Mouse (Mus musculus) neural tube, embryonic 12.5 days (tissue): Measurements from ENCODE around the gene Lrrc25. TPM values are rescaled to one million over a fixed set of nuclear protein-coding genes. Genes with fewer than 3 reads are reported as not detected.

Experiments
- ATAC-seq: fragments of 200-750 bp; cut with Nextera tagmentation; 2 replicates; pipeline ENCODE4 v1.8.0; 2017; ENCODE audit warnings: low read depth, mild to moderate bottlenecking, moderate TSS enrichment, moderate library complexity; ENCODE audit not compliant: low FRiP score
- H3K27ac ChIP-seq: fragments of 300-500 bp; sonication (generic); 2 replicates; pipeline ENCODE4 v1.5.1; 2016
- H3K27me3 ChIP-seq: fragments of 300-500 bp; sonication (generic); replicated peaks from 2 replicates; pipeline ENCODE4 v1.6.1; 2016; ENCODE audit warnings: mild to moderate bottlenecking
- H3K36me3 ChIP-seq: fragments of 300-500 bp; sonication (generic); 2 replicates; pipeline ENCODE4 v1.6.1; 2016; ENCODE audit warnings: mild to moderate bottlenecking
- H3K4me1 ChIP-seq: fragments of 300-500 bp; sonication (generic); 2 replicates; pipeline ENCODE4 v1.6.1; 2016
- H3K4me2 ChIP-seq: fragments of 300-500 bp; sonication (generic); replicated peaks from 2 replicates; pipeline ENCODE4 v1.6.1; 2016; ENCODE audit warnings: mild to moderate bottlenecking
- H3K4me3 ChIP-seq: fragments of 300-500 bp; sonication (generic); 2 replicates; pipeline ENCODE4 v1.5.1; 2016
- H3K9ac ChIP-seq: fragments of 300-500 bp; sonication (generic); 2 replicates; pipeline ENCODE4 v1.6.1; 2016; ENCODE audit warnings: mild to moderate bottlenecking
- H3K9me3 ChIP-seq: fragments of 300-500 bp; sonication (generic); 2 replicates; pipeline ENCODE4 v1.6.1; 2016; ENCODE audit warnings: mild to moderate bottlenecking
- WGBS: fragments of 180-500 bp; shearing (Covaris S2); methylation state at CpG from one replicate; pipeline ENCODE4 v1.1.7; 2016; 5-methylcytosine and 5-hydroxymethylcytosine counted together
- polyA plus RNA-seq: library from polyadenylated mRNA; unstranded; fragments of >200 nt; fragmentation: Nextera tagmentation; extraction: Ambion mirVana; gene quantifications from 2 replicates; pipeline ENCODE4 v1.2.1, GENCODE M21; 2016

Gene Lrrc25
- polyA plus RNA-seq, 1 experiment from 2014 or later: 1.3 TPM

DNA sequence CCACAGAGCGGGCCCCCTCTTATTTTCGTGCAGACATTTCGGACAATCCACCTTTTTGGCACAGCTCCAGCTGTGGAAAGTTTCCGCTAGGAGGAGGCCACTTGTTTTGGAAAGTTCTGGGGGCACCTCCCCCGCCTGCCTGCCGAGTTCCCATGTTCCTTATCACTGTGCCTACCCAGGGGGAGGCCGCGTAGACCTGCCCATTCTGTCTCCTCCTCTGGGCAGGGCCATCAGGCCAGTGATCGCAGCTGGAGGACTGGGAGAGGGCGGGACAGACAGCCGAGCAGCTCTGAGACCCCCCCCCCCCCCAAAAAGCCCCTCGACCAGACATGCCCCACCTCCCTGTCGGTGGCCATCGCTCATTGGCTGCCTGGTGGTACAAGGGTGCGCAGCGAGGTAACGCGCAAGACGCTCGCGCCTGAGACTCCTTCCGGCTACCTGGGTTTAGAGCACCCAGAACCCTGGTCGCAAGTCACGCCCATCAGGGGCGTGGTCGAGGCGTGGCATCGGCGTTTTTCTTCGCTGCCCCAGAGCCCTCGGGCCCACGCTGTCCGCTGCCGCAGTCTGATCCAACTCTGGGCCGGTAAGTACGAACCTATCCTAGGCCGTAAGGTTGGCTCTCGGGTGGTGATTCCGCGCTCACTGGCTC is 21.9 kb upstream of the Lrrc25 start, which contains the start of gene Isyna1:
TSS of gene Isyna1 (plus strand) at position 413 of the 649 bp plus-strand sequence.
- H3K27ac ChIP-seq: peak within 1 kb of the TSS; percentile 34
- H3K4me1 ChIP-seq: peaks cover 56% of the 10 kb centered on the region
- ATAC-seq: peak; percentile 69
- H3K9me3 ChIP-seq: no peaks in the 10 kb centered on the region
- peak within 1 kb of the TSS; percentile 54 for H3K4me3 ChIP-seq
- H3K9ac ChIP-seq: peak within 1 kb of the TSS; percentile 69
- H3K27me3 ChIP-seq: peaks cover 7% of the 10 kb centered on the region
- peaks cover 34% of the 10 kb centered on the region for H3K36me3 ChIP-seq
- peak within 1 kb of the TSS; percentile 99 for H3K4me2 ChIP-seq
- WGBS: 1% methylated on average over 40 of the region's 40 CpGs

DNA sequence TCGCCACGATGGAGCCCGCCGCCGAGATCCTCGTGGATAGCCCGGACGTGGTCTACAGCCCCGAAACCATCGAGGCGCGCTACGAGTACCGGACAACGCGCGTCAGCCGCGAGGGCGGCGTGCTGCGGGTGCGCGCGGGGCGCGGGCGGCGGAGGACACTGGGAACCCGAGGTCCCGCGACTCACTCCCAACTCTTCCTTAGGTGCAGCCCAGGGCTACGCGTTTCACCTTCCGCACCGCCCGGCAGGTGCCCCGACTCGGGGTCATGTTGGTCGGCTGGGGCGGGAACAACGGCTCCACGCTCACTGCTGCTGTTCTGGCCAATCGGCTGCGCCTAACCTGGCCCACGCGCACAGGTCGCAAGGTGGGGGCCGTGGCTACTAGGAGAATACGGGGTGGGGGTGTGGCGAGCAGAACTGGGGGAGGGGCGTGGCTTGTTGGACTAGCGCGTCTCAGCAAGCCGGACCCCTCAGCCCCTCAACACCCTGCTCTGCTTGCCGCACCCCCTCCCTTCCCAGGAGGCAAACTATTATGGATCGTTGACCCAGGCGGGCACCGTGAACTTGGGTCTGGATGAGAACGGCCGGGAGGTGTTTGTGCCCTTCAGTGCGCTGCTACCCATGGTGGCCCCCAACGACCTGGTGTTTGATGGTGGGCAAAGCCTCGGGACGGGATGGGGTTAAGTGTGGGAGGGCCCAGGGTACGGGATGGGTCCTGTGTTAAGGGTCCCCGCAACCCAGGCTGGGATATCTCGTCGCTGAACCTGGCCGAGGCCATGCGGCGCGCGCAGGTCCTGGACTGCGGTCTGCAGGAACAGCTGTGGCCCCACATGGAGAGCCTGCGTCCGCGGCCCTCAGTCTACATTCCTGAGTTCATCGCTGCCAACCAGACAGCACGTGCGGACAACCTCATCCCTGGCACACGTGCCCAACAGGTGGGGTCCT is 21.1 kb upstream of the Lrrc25 start:
- H3K36me3 ChIP-seq: peaks cover 27% of the 10 kb centered on the region

DNA sequence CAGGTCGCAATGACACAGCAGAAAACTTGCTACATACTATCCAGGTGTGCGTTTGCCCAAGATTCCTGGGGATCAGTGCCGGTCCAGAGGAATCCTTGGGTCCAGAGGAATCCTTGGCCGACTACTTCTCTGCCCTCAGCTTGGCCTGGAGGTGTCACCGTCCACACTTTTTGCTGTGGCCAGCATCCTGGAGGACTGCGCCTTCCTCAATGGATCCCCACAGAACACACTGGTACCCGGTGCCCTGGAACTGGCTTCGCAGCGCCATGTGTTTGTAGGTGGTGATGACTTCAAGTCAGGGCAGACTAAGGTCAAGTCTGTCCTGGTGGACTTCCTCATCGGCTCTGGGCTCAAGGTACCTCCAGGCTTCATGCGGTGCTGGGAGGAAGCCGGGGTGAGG is 20.1 kb upstream of the Lrrc25 start:
- H3K4me1 ChIP-seq: peaks cover 72% of the 10 kb centered on the region
- H3K27ac ChIP-seq: no peak overlapping the region
- peaks cover 19% of the 10 kb centered on the region for H3K36me3 ChIP-seq
- ATAC-seq: no peak
- H3K9me3 ChIP-seq: no peaks in the 10 kb centered on the region
- H3K27me3 ChIP-seq: peaks cover 7% of the 10 kb centered on the region
- 96% methylated on average over 12 of the region's 12 CpGs for WGBS
- peak overlapping the region; percentile 99 for H3K4me2 ChIP-seq
- H3K4me3 ChIP-seq: no peak overlapping the region
- no peak overlapping the region for H3K9ac ChIP-seq

More for the DNA sequence above, 21.1 kb upstream of the Lrrc25 start:
- H3K9ac ChIP-seq: peak overlapping the region; percentile 69
- ATAC-seq: peak; percentile 28
- H3K27me3 ChIP-seq: peaks cover 7% of the 10 kb centered on the region
- peak overlapping the region; percentile 34 for H3K27ac ChIP-seq
- no peaks in the 10 kb centered on the region for H3K9me3 ChIP-seq
- peaks cover 63% of the 10 kb centered on the region for H3K4me1 ChIP-seq
- 10% methylated on average over 82 of the region's 82 CpGs for WGBS
- peak overlapping the region; percentile 54 for H3K4me3 ChIP-seq
- peak overlapping the region; percentile 99 for H3K4me2 ChIP-seq

DNA sequence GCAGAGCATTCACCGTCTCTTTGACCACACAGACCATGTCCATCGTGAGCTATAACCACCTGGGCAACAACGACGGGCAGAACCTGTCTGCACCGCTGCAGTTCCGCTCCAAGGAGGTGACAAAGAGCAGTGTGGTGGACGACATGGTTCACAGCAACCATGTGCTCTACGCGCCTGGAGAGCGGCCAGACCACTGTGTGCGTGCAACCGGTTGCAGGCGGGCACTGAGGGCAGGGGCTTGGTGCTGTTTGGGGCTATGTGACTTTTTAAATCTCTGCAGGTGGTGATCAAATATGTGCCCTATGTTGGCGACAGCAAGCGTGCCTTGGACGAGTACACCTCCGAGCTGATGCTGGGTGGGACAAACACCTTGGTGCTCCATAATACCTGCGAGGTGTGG is 19.7 kb upstream of the Lrrc25 start:
- Histone ChIP-seq H3K36me3 (peaks cover 17% of the 10 kb centered on the region), H3K4me2 (0 out of 2 replicates have a peak overlapping the region, but pooled peaks have one; percentile 99), H3K27ac (no peak overlapping the region), H3K9me3 (no peaks in the 10 kb centered on the region), H3K4me1 (peaks cover 76% of the 10 kb centered on the region), H3K4me3 (no peak overlapping the region), H3K27me3 (peaks cover 7% of the 10 kb centered on the region), H3K9ac (no peak overlapping the region)
- WGBS: 93% methylated on average over 18 of the region's 18 CpGs
- ATAC-seq: no peak

DNA sequence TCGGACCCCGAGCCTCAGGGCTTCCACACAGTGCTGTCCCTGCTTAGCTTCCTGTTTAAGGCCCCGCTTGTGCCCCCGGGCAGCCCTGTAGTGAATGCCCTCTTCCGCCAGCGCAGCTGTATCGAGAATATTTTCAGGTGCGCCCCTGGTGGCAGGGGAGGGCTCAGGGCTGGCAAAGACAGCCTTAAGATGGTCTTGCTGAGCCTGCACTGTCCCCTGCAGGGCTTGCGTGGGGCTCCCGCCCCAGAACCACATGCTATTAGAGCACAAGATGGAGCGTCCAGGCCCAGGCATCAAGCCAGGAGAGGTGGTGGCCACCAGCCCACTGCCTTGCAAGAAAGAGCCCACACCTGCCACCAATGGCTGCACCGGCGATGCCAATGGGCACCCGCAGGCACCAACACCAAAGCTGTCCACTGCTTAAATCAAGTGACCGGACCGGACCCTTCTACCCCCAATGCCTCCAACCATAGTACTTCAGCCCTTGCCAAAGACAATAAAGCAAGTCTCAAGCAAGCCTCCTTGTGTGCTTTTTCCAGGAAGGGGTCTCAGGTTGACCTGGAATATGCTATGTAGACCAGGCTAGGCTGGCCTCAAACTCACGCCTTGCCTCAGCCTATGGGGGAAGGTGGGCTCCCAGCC is 19.1 kb upstream of the Lrrc25 start:
- H3K4me3 ChIP-seq: no peak overlapping the region

DNA sequence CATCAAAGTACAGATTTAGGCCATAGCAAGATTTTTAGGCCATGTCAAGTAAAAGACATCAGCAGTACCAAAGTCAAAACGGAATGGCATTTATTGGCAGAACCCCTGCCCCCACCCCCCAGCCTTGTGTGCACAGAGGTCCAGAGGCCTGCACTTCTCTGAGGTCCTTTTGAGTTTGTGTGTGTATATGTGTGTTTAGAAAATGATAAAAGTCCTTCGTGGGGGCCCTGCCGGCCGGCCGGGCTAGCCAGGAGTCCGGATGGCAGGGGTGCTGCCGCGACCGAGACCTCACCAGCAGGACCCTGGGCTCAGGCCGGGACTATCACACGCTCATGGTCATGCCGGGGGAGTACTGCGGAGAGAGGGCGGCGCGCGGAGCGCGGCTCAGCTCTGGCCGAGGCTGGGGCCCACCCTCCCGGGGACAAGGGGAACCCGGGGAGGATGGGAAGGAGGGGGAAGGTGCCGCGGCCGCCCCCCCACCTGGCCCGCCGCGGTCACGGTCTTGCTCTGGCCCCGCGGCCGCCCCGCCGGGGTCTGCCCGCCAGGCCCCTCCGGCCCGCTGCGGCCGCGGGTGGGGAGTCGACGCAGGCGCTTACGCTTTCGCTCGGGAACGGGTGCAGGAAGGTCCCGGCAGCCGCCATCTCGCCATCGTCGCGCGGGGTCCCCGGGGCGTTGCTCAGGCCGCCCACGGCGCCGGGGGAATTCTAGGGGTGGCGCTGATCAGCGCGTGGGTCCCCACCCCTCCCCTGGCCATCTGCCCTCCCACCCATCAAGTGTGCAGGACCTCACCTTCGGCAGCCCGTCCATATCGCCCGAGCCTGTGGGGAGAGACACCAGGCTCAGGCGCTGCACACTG is 18.3 kb upstream of the Lrrc25 start:
- Histone ChIP-seq H3K9me3 (no peaks in the 10 kb centered on the region), H3K36me3 (peaks cover 14% of the 10 kb centered on the region), H3K9ac (peak overlapping the region; percentile 79), H3K27me3 (peaks cover 7% of the 10 kb centered on the region), H3K27ac (no peak overlapping the region), H3K4me2 (peak overlapping the region; percentile 92), H3K4me1 (peaks cover 89% of the 10 kb centered on the region), H3K4me3 (peak overlapping the region; percentile 43)
- no peak for ATAC-seq
- 5% methylated on average over 67 of the region's 68 CpGs for WGBS

More for the DNA sequence above, 19.1 kb upstream of the Lrrc25 start:
- no peaks in the 10 kb centered on the region for H3K9me3 ChIP-seq
- peaks cover 82% of the 10 kb centered on the region for H3K4me1 ChIP-seq
- peak overlapping the region; percentile 92 for H3K4me2 ChIP-seq
- H3K36me3 ChIP-seq: peaks cover 12% of the 10 kb centered on the region
- WGBS: 88% methylated on average over 17 of the region's 17 CpGs
- no peak overlapping the region for H3K9ac ChIP-seq
- no peak for ATAC-seq
- no peak overlapping the region for H3K27ac ChIP-seq
- peaks cover 7% of the 10 kb centered on the region for H3K27me3 ChIP-seq

DNA sequence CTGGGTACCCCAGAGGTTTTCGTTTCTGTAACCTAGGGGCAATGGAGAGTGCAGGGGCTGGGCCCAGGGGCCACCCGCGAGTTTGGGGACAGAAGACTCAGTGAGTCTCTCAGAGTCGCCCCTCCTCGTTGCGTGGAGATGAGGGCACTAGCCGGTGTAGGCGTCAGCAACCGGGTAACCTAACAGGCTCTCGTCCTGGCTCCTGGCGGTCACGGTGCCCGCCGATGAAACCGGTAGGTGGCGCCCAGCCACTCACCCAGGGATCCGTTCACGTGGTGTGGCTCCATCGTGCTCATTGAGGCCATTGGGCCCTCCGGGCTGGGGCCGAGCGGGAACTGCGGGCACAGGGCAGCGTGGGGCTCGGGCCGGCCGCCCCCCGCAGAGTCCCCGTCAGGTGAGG is 17.7 kb upstream of the Lrrc25 start:
- peaks cover 17% of the 10 kb centered on the region for H3K36me3 ChIP-seq
- peak overlapping the region; percentile 43 for H3K4me3 ChIP-seq
- peak; percentile 17 for ATAC-seq
- WGBS: 2% methylated on average over 29 of the region's 29 CpGs
- H3K9me3 ChIP-seq: no peaks in the 10 kb centered on the region
- peaks cover 83% of the 10 kb centered on the region for H3K4me1 ChIP-seq
- H3K27ac ChIP-seq: no peak overlapping the region
- H3K27me3 ChIP-seq: peaks cover 7% of the 10 kb centered on the region
- peak overlapping the region; percentile 92 for H3K4me2 ChIP-seq
- peak overlapping the region; percentile 79 for H3K9ac ChIP-seq

DNA sequence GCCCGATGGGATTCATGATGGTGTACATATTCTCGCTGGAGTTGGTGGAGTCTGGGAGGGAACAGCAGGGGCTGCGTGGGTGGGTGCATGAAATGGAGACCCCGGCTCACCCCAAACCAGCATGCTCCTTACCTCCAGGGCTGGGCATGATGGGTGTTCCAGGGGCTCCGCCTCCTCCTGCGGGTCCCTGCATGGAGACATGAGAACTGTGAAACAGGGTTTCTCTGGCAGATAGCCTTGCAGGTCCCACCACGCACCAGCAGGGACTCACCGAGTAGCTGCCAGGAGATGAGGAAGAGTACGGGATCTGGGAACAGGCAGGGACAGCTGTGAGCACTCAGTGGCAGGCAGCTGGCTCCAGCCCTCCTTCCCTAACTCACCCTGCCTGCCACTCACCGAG is 17.2 kb upstream of the Lrrc25 start:
- Histone ChIP-seq H3K36me3 (peaks cover 17% of the 10 kb centered on the region), H3K4me3 (peak overlapping the region; percentile 43; the same call in 1 of the 2 replicates), H3K9me3 (no peaks in the 10 kb centered on the region), H3K4me1 (peaks cover 79% of the 10 kb centered on the region), H3K27me3 (peaks cover 7% of the 10 kb centered on the region), H3K27ac (no peak overlapping the region), H3K9ac (peak overlapping the region; percentile 79), H3K4me2 (peak overlapping the region; percentile 92)
- WGBS: 13% methylated on average over 10 of the region's 10 CpGs
- ATAC-seq: no peak

DNA sequence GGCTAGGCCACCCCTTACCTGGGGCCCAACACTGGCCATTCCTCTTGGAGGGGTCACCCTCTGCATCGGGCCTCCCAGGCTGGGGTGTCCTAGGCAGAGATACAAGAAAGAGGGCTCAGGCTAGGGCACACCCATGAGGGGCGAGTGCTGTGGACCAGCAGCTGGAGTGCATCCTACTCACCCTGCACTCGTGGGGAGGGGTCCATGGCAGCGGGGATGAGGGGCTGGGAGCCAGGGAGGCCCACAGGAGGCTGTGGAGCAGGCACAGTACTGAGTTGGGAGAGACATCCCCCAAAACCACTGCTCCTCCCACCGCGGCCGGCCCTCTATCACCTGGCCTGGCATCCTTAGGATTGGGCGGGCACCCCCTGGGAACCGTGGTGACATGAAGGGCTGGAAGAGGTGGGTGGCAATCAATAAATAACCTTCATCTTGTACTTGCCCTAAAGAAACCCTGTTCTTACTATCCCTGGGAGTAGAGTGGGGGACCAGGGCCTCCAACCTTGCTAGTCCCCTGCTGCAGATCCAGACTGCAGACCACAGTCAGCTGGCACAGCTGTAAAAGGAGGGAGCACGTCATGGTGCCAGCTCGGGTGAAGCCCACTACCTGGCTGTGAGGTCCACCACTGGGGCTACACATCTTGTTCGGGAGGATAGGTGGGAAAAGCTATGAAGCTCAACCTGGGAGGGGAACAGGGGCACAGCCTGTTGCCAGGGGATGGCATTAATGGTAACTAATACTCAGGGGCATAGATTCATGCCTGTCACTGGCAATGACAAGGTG is 16.3 kb upstream of the Lrrc25 start:
- ATAC-seq: no peak
- Histone ChIP-seq H3K9me3 (no peaks in the 10 kb centered on the region), H3K36me3 (peaks cover 17% of the 10 kb centered on the region), H3K4me2 (peak overlapping the region; percentile 59; the same call in 1 of the 2 replicates), H3K9ac (0 out of 2 replicates have a peak overlapping the region, but pooled peaks have one; percentile 26), H3K27ac (no peak overlapping the region), H3K27me3 (peaks cover 7% of the 10 kb centered on the region), H3K4me3 (no peak overlapping the region), H3K4me1 (peaks cover 77% of the 10 kb centered on the region)
- WGBS: 83% methylated on average over 12 of the region's 12 CpGs

DNA sequence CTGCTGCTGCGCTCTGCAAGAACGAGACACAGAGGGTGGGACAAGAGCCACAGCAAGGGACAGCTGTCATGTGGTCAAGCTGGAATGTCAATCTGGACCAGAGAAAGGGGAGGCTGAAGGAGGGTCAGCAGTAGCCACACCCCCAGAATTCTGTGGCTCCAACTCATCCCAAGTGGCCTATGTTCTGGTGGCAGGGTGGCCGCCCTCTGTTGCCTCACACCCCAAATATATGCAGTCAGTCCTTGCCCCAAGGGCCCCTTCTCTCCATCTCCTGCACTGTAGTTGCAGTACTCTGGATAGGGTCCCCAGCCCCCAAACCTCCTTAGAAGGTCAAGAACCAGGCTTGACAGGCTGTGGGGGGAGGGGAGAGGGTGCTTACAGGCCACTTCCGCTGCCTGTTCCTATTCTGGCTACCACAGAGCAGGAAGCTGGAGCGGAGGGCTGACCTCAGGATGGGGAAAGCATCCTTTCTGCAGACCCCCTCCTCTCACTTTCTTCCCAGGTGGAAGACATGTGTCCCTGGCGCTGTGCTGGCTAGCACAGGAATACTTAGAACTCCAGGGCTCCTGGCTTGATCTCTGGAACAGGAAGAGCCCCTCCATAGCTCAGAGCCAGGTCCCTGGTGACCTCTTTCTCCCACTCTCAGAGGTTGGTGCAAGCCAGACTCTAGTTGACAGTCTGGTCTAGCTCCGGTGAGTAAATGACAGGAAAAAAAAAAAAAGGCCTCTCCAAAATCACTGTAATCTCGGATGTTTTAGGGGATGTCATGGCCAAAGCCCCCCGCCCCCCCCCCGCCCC is 15.3 kb upstream of the Lrrc25 start:
- peaks cover 73% of the 10 kb centered on the region for H3K4me1 ChIP-seq
- ATAC-seq: peak; percentile 12
- H3K9me3 ChIP-seq: no peaks in the 10 kb centered on the region
- peak overlapping the region; percentile 59 for H3K4me2 ChIP-seq
- H3K4me3 ChIP-seq: peak overlapping the region; percentile 9; the same call in 1 of the 2 replicates
- WGBS: 16% methylated on average over 10 of the region's 10 CpGs
- H3K36me3 ChIP-seq: peaks cover 17% of the 10 kb centered on the region
- peak overlapping the region; percentile 26; the same call in 1 of the 2 replicates for H3K9ac ChIP-seq
- H3K27ac ChIP-seq: peak overlapping the region; percentile 66
- peaks cover 7% of the 10 kb centered on the region for H3K27me3 ChIP-seq
